Mouse (Mus musculus): ENCODE results near the gene Aptx. TPM values are rescaled to one million over a fixed set of nuclear protein-coding genes. Genes with fewer than 3 reads are reported as not detected.

The Aptx gene
- total and polyA plus RNA-seq, 2 experiments from 2014 or later = 13.2 to 38.3 TPM

GRCm38 (mm10) chr4:40640991-40641390 is 62.0 kb downstream of the Aptx start:
- 83% methylated on average over 4 of the region's 4 CpGs for WGBS

More at GRCm38 (mm10) chr4:40640991-40641390, 62.0 kb downstream of the Aptx start:
- peak; percentile 20; the same call in 1 of the 2 replicates for TF ChIP-seq CTCF (IDR thresholded peaks at IDR 0.05; ENCODE audit: low read depth)
- no peaks in the 10 kb centered on the region for H3K36me3 ChIP-seq (ENCODE audit: insufficient read depth, low read length)
- H3K4me3 ChIP-seq (ENCODE audit: low read length) = no peak overlapping the region
- no peaks in the 10 kb centered on the region for H3K27me3 ChIP-seq (ENCODE audit: insufficient read depth, low read length)
- no peaks in the 10 kb centered on the region for H3K9me3 ChIP-seq (ENCODE audit: low read length)
- no peaks in the 10 kb centered on the region for H3K4me1 ChIP-seq (ENCODE audit: insufficient read depth, low read length)
- ATAC-seq (no peak), DNase-seq (ENCODE audit: low spot score) (no peak)
- no peak overlapping the region for H3K27ac ChIP-seq
- no peak overlapping the region for H3K9ac ChIP-seq (replicated peaks; ENCODE audit: low read length)
- no peak overlapping the region for H3K4me2 ChIP-seq (ENCODE audit: low read depth, low read length)

MicroRNA genes within 50 kb of the gene (microRNA counts, 519-probe panel; counts per million panel counts)
- not detected for microRNA mmu-miR-207

Small RNA genes within 50 kb of the gene (microRNA-seq; reads per million reads assigned to microRNA genes)
- gene Mir207 = 0 reads per million in 2 experiments

Other genes starting within 250 kb of the Aptx start
- gene Tmem215, start 231.0 kb downstream of the Aptx start, total RNA-seq (2014; rRNA removed) = 0.47 and 2.7 TPM in 2 replicates
- 1.5 and 1.7 TPM in 2 replicates for gene Tmem215, start 231.0 kb downstream of the Aptx start, polyA plus RNA-seq (2015; fragmentation: Nextera tagmentation; extraction: Ambion mirVana)
- 64.4 and 65.3 TPM in 2 replicates for gene Dnaja1, start 19.0 kb upstream of the Aptx start, total RNA-seq (2014; rRNA removed)
- gene Dnaja1, start 19.0 kb upstream of the Aptx start, polyA plus RNA-seq (2015; fragmentation: Nextera tagmentation; extraction: Ambion mirVana) = 634 and 637 TPM in 2 replicates
- 56.2 and 75.1 TPM in 2 replicates for gene Smu1, start 54.7 kb upstream of the Aptx start, total RNA-seq (2014; rRNA removed)
- gene Smu1, start 54.7 kb upstream of the Aptx start, polyA plus RNA-seq (2015; fragmentation: Nextera tagmentation; extraction: Ambion mirVana) = 104 and 111 TPM in 2 replicates
- gene B4galt1, start 150.8 kb upstream of the Aptx start, total RNA-seq (2014; rRNA removed) = 14.5 and 14.8 TPM in 2 replicates
- gene B4galt1, start 150.8 kb upstream of the Aptx start, polyA plus RNA-seq (2015; fragmentation: Nextera tagmentation; extraction: Ambion mirVana) = 7.1 and 7.6 TPM in 2 replicates
- not detected in 2 replicates for gene Spink4, start 216.9 kb upstream of the Aptx start, total RNA-seq (2014; rRNA removed)
- not detected in 2 replicates for gene Spink4, start 216.9 kb upstream of the Aptx start, polyA plus RNA-seq (2015; fragmentation: Nextera tagmentation; extraction: Ambion mirVana)
- gene Bag1, start 245.1 kb upstream of the Aptx start, total RNA-seq (2014; rRNA removed) = 57.1 and 78.9 TPM in 2 replicates
- 183 and 195 TPM in 2 replicates for gene Bag1, start 245.1 kb upstream of the Aptx start, polyA plus RNA-seq (2015; fragmentation: Nextera tagmentation; extraction: Ambion mirVana)
- gene Chmp5, start 245.2 kb upstream of the Aptx start, total RNA-seq (2014; rRNA removed) = 34.4 and 37.0 TPM in 2 replicates
- gene Chmp5, start 245.2 kb upstream of the Aptx start, polyA plus RNA-seq (2015; fragmentation: Nextera tagmentation; extraction: Ambion mirVana) = 131 and 137 TPM in 2 replicates